Mouse (Mus musculus): Measurements from ENCODE around the gene Rnf182. TPM values are rescaled to one million over a fixed set of nuclear protein-coding genes. Genes with fewer than 3 reads are reported as not detected.

Rnf182 gene
- total and polyA plus RNA-seq, 3 experiments: 0.05 to 0.16 (median 0.07) TPM

DNA sequence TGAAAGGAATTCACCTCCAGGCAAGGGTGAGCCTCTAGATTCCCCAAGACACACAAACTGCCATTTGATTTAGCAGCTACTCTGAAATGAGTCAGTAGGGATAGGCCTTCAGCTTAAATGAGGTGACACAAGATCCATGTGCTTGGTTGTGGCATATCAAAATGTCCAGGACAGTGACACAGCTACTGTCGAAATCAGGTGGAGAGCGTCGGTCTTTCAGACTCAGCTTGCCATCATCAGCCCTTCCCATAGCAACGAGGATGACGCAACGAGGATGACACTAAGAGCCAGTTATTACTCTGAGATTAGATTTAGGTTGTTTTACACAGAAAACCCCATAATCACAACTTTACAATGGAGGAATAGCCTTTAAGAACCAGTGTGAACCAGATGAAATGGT is 14.5 kb upstream of the Rnf182 start:
- Histone ChIP-seq H3K9ac (ENCODE audit: low read depth, low read length) (no peak overlapping the region), H3K27ac (no peak overlapping the region), H3K27me3 (ENCODE audit: control insufficient read depth, insufficient read depth, low read length) (peaks cover 1% of the 10 kb centered on the region; the same call in 1 of the 2 replicates), H3K4me3 (no peak overlapping the region), H3K36me3 (ENCODE audit: control insufficient read depth, insufficient read depth, low read length) (no peaks in the 10 kb centered on the region), H3K79me2 (replicated peaks; ENCODE audit: control insufficient read depth, insufficient read depth, low read length) (no peaks in the 10 kb centered on the region), H3K4me1 (ENCODE audit: control insufficient read depth, insufficient read depth, low read length) (no peaks in the 10 kb centered on the region; the same call in 1 of the 2 replicates)
- no peak for DNase-seq
- TF ChIP-seq EP300 (IDR thresholded peaks at IDR 0.05; ENCODE audit: insufficient read depth, low read depth, low read length): no peak
- TF ChIP-seq CTCF (IDR thresholded peaks at IDR 0.05): no peak
- no peak for TF ChIP-seq POLR2A (IDR thresholded peaks at IDR 0.05; ENCODE audit: insufficient read depth, low read depth, low read length)
- WGBS: 94% methylated on average over 6 of the region's 6 CpGs
- intact Hi-C loops (cut with DNase I): no loop called here

DNA sequence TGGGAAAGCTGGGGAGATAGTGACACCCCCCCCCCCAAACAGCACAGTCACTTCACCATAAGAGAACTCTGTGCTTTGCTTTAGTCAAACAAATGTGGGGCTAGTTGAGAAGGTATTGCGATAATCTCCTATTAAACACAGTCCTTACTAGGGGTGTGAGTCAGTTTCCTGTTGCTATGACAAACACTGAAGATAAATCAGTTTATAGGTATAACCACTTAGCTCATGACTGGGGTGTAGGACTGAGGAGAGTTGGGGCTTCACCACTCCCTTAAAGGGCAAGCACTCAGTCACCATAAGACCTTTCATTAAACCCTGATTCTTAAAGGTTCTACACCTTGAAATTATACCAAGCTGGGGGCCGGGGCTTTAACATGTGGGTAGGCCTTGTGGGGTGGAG is 13.1 kb upstream of the Rnf182 start:
- Histone ChIP-seq H3K4me3 (no peak overlapping the region), H3K4me1 (ENCODE audit: control insufficient read depth, insufficient read depth, low read length) (no peaks in the 10 kb centered on the region; the same call in 1 of the 2 replicates), H3K27ac (no peak overlapping the region), H3K79me2 (replicated peaks; ENCODE audit: control insufficient read depth, insufficient read depth, low read length) (no peaks in the 10 kb centered on the region), H3K27me3 (ENCODE audit: control insufficient read depth, insufficient read depth, low read length) (peaks cover 1% of the 10 kb centered on the region; the same call in 1 of the 2 replicates), H3K36me3 (ENCODE audit: control insufficient read depth, insufficient read depth, low read length) (no peaks in the 10 kb centered on the region), H3K9ac (ENCODE audit: low read depth, low read length) (no peak overlapping the region)
- TF ChIP-seq CTCF (IDR thresholded peaks at IDR 0.05) (no peak), EP300 (IDR thresholded peaks at IDR 0.05; ENCODE audit: insufficient read depth, low read depth, low read length) (no peak), POLR2A (IDR thresholded peaks at IDR 0.05; ENCODE audit: insufficient read depth, low read depth, low read length) (no peak)
- 88% methylated on average over 2 of the region's 2 CpGs for WGBS
- intact Hi-C loops (cut with DNase I): no loop called here
- no peak for DNase-seq

DNA sequence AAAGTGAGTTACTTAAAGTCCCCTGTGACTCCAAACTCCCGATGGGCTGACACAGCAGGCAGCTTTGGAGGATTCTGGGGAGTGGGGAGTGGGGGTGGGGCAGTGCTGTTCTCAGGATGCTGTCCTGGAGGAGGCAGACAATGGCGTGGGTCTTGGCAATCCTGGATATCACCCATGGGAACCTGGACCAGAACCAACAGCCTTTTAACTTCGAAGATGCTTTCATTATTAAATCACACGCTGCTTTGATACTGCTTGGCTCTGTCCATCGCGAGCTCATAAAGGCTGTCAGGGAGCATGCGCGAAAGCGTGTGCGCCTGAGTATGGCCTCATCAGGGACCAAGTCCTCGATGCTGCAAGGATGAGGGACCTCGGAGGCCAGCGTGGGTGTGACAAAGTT is 12.5 kb upstream of the Rnf182 start:
- Histone ChIP-seq H3K4me1 (ENCODE audit: control insufficient read depth, insufficient read depth, low read length) (no peaks in the 10 kb centered on the region; the same call in 1 of the 2 replicates), H3K36me3 (ENCODE audit: control insufficient read depth, insufficient read depth, low read length) (no peaks in the 10 kb centered on the region), H3K27me3 (ENCODE audit: control insufficient read depth, insufficient read depth, low read length) (peaks cover 1% of the 10 kb centered on the region; the same call in 1 of the 2 replicates), H3K27ac (no peak overlapping the region), H3K79me2 (replicated peaks; ENCODE audit: control insufficient read depth, insufficient read depth, low read length) (no peaks in the 10 kb centered on the region), H3K4me3 (no peak overlapping the region), H3K9ac (ENCODE audit: low read depth, low read length) (no peak overlapping the region)
- no peak for TF ChIP-seq POLR2A (IDR thresholded peaks at IDR 0.05; ENCODE audit: insufficient read depth, low read depth, low read length)
- TF ChIP-seq EP300 (IDR thresholded peaks at IDR 0.05; ENCODE audit: insufficient read depth, low read depth, low read length): no peak
- TF ChIP-seq CTCF (IDR thresholded peaks at IDR 0.05): no peak
- intact Hi-C loops (cut with DNase I): no loop called here
- whole genome bisulfite sequencing: 40% methylated on average over 13 of the region's 13 CpGs
- DNase-seq: no peak

DNA sequence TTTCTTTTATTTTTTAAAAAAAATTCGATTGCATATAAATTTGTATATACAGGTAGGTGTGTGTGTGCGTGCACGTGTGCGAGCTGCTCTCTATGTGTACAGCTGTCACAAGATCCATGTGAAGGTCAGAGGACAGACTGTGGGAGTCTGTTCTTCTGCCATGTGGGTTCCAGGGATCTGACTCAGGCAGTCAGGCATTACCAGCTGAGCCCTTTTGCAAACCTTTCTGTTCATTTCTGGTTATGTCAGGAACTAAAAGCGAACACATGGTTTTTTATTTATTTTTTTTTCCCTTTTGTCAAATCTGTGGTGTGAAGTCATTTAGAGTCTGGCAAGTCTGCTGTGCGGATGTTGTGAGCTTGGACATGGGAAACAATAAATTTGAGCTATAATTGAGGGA is 6.7 kb upstream of the Rnf182 start:
- intact Hi-C loops (cut with DNase I): no loop called here
- Histone ChIP-seq H3K9ac (ENCODE audit: low read depth, low read length) (no peak overlapping the region), H3K4me3 (no peak overlapping the region), H3K27me3 (ENCODE audit: control insufficient read depth, insufficient read depth, low read length) (no peaks in the 10 kb centered on the region; the same call in 1 of the 2 replicates), H3K4me1 (ENCODE audit: control insufficient read depth, insufficient read depth, low read length) (no peaks in the 10 kb centered on the region), H3K27ac (no peak overlapping the region), H3K79me2 (replicated peaks; ENCODE audit: control insufficient read depth, insufficient read depth, low read length) (no peaks in the 10 kb centered on the region), H3K36me3 (ENCODE audit: control insufficient read depth, insufficient read depth, low read length) (no peaks in the 10 kb centered on the region)
- DNase-seq: no peak
- WGBS: 81% methylated on average over 6 of the region's 6 CpGs
- TF ChIP-seq CTCF (IDR thresholded peaks at IDR 0.05) (no peak), POLR2A (IDR thresholded peaks at IDR 0.05; ENCODE audit: insufficient read depth, low read depth, low read length) (no peak), EP300 (IDR thresholded peaks at IDR 0.05; ENCODE audit: insufficient read depth, low read depth, low read length) (no peak)

DNA sequence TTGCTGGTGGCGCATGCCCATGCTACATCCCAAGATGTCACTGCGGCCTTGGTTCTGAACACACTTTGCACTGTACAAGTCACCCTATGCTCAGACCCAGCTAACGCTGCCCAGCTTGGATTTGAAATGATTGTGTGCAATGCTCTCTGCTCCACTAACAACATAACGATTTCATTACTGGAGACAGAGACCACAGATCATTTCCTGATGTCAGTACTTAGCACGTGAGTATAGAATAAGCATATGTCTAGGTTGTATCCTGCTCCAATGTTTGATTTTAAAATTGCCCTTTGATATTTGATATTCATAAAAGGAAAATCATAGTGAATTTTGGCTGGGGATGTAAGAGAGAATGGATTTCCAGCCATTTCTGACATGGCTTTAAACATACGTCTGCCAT is 3.5 kb upstream of the Rnf182 start:
- no peak for DNase-seq
- no peak overlapping the region for H3K27ac ChIP-seq
- no peaks in the 10 kb centered on the region for H3K36me3 ChIP-seq (ENCODE audit: control insufficient read depth, insufficient read depth, low read length)
- 81% methylated on average over 6 of the region's 6 CpGs for WGBS
- no peak overlapping the region for H3K4me3 ChIP-seq
- H3K9ac ChIP-seq (ENCODE audit: low read depth, low read length): no peak overlapping the region
- peaks cover 4% of the 10 kb centered on the region for H3K27me3 ChIP-seq (ENCODE audit: control insufficient read depth, insufficient read depth, low read length)
- H3K4me1 ChIP-seq (ENCODE audit: control insufficient read depth, insufficient read depth, low read length): peaks cover 2% of the 10 kb centered on the region; the same call in 1 of the 2 replicates
- intact Hi-C loops (cut with DNase I): no loop called here
- no peaks in the 10 kb centered on the region for H3K79me2 ChIP-seq (replicated peaks; ENCODE audit: control insufficient read depth, insufficient read depth, low read length)
- TF ChIP-seq CTCF (IDR thresholded peaks at IDR 0.05): no peak
- TF ChIP-seq EP300 (IDR thresholded peaks at IDR 0.05; ENCODE audit: insufficient read depth, low read depth, low read length): no peak
- TF ChIP-seq POLR2A (IDR thresholded peaks at IDR 0.05; ENCODE audit: insufficient read depth, low read depth, low read length): no peak

DNA sequence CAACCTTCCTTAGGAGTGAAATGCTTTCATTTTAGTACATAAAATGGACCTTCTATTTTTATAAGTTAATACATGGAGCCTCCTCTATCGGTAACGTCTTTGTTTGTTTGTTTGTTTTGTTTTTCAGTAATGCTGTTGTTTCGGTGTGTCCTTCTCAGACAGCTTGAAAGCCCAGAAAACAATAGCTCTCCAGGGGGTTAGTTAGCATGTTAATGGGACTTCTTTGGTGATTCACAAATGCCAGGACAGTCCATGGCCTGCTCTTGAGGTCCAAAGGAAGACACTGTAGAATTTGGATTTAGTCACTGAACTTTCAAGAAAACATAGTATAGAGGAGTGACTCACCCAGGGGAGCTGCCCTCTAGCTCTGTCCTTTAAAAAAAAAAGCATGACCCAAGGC is 843 bp upstream of the Rnf182 start:
- intact Hi-C loops (cut with DNase I): no loop called here
- H3K27ac ChIP-seq: no peak overlapping the region
- no peaks in the 10 kb centered on the region for H3K79me2 ChIP-seq (replicated peaks; ENCODE audit: control insufficient read depth, insufficient read depth, low read length)
- H3K4me1 ChIP-seq (ENCODE audit: control insufficient read depth, insufficient read depth, low read length): peaks cover 2% of the 10 kb centered on the region; the same call in 1 of the 2 replicates
- DNase-seq: no peak
- no peak overlapping the region for H3K9ac ChIP-seq (ENCODE audit: low read depth, low read length)
- no peaks in the 10 kb centered on the region for H3K36me3 ChIP-seq (ENCODE audit: control insufficient read depth, insufficient read depth, low read length)
- peaks cover 4% of the 10 kb centered on the region for H3K27me3 ChIP-seq (ENCODE audit: control insufficient read depth, insufficient read depth, low read length)
- H3K4me3 ChIP-seq: no peak overlapping the region
- 92% methylated on average over 3 of the region's 3 CpGs for WGBS
- TF ChIP-seq POLR2A (IDR thresholded peaks at IDR 0.05; ENCODE audit: insufficient read depth, low read depth, low read length) (no peak), EP300 (IDR thresholded peaks at IDR 0.05; ENCODE audit: insufficient read depth, low read depth, low read length) (no peak), CTCF (IDR thresholded peaks at IDR 0.05) (no peak)

Measured in heart, adult 2 months (tissue).